Mouse (Mus musculus) embryonic stem cell, embryonic (primary cell): ENCODE measurements around the gene Ltc4s.

Experiments
- CTCF ChIA-PET, 4 experiments: fragments of 300-600 bp in 2 of 4; fragments of 350-600 bp in 2 of 4; sonication (Branson Sonifier 250); formaldehyde crosslinking; loops; one replicate each; lab custom pipeline; 2022; ENCODE audit warnings: inconsistent platforms in 2 of 4; lab: Charles Lee
- POLR2A ChIA-PET, 4 experiments: fragments of 300-600 bp in 2 of 4; fragments of 350-600 bp in 2 of 4; sonication (Branson Sonifier 250); formaldehyde crosslinking; loops; one replicate each; lab custom pipeline; 2022; ENCODE audit warnings: antibody characterized with exemption in 4 of 4, inconsistent platforms in 1 of 4; lab: Charles Lee

Ltc4s gene

GRCm38 (mm10) chr11:50234606-50235005, 3.8 kb downstream of the Ltc4s start:
- ChIA-PET POLR2A (interaction anchor here in 3 of 4 experiments (0.6 to 6.2 kb wide), 20 partner anchors 8 to 248 kb away, joined by 3 to 70 read pairs (median 3); partner anchors contain the start of genes Mgat4b (in 3 of the 3) and Sqstm1 (in 3 of the 3)), CTCF (interaction anchor here (0.5 to 2.2 kb wide), 23 partner anchors 10 to 353 kb away, joined by 3 to 14 read pairs (median 4); partner anchors contain the start of gene Mrnip (in 1 of the 4))

DNA sequence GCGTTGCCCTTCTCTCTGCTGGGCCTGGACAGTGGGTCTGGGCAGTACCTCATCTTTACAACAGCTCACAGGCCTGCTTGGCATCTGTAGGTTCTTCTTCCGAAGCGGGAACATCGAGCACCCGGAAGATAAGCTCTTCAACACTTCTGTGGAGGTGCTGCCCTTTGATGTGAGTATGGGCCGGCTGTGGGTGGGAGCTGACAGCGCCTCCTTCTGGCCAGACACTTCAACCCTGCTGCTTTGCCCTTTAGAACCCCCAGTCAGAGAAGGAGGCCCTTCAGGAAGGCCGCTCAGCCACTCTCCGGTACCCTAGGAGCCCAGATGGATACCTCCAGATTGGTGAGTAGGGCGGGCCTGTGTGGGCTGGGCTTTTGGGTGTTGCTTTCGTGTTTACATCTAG, 4.4 kb downstream of the Ltc4s start:
- POLR2A ChIA-PET: interaction anchor here in 3 of 4 experiments (0.8 to 6.2 kb wide), 16 partner anchors 9 to 247 kb away, joined by 3 to 70 read pairs (median 3); partner anchors contain the start of genes Mgat4b (in 3 of the 3) and Sqstm1 (in 3 of the 3)
- CTCF ChIA-PET: interaction anchor here (0.5 to 2.2 kb wide), 30 partner anchors 9 to 814 kb away, joined by 3 to 17 read pairs (median 4); partner anchors contain the start of genes Mrnip (in 1 of the 4) and Olfr1375 (in 1 of the 4)

- ChIA-PET CTCF (interaction anchor here in 1 of 4 experiments (2.3 kb wide), 1 partner anchor 71 kb away, joined by 7 read pairs; no protein-coding TSS in a partner anchor), POLR2A (interaction anchor here in 1 of 4 experiments (1.1 to 16.5 kb wide), 4 partner anchors 8 to 144 kb away, joined by 5 to 436 read pairs (median 21); partner anchors contain the start of genes Hnrnph1, Mgat4b and Sqstm1)
These were observed 5.4 kb downstream of the Ltc4s start for GRCm38 (mm10) chr11:50233022-50233421.

DNA sequence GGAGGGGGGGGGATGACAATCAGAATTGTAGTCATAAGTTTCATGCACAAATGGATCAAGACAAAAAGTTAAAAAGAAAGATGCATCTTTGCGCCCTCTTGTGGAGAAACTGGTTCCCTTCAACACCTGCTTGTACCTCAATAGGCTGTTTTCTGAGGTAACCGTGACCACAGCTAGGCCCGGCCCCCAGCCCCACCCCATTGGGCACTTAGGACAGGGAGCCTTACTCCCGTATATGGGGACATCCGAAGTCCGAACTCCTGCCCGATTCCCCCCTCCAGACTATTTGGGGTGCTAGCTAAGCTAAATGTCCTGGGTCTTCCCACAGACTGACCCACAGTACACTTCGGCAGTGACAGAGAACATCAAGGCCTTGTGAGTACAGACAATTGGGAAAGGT, 7.0 kb downstream of the Ltc4s start:
- POLR2A ChIA-PET: interaction anchor here in 3 of 4 experiments (0.7 to 17.1 kb wide), 20 partner anchors 8 to 146 kb away, joined by 3 to 436 read pairs (median 6); partner anchors contain the start of genes Sqstm1 (in 3 of the 3), Mgat4b (in 2 of the 3), Hnrnph1 (in 1 of the 3) and Mrnip (in 1 of the 3)

DNA sequence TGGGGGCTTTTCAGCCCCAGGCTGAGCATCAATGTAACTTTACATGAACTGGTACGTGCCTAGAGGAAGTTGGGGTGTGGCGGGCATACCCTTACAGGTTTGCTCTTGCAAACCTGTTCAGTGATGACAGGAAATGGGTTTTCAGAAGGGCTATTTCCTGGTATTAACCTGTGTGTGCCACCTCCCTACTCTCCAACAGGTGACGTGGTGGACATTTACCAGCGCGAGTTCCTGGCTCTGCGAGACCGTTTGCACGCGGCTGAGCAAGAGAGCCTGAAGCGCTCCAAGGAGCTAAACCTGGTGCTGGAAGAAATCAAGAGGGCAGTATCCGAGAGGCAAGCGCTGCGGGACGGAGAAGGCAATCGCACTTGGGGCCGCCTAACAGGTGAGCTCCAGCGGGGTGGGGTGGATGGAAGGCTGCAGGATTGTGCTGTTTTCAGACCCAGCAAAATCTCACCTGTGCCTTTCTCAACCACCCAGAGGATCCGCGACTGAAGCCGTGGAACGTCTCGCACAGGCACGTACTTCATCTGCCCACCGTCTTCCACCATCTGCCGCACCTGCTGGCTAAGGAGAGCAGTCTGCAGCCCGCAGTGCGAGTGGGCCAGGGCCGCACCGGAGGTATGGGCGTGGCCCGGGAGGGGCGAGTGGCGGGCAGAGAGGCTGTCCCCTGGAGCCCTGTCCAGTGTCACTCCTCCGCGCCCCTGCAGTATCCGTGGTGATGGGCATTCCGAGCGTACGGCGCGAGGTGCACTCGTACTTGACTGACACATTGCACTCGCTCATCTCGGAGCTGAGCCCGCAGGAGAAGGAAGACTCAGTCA, 7.7 kb downstream of the Ltc4s start:
- CTCF ChIA-PET: interaction anchor here (0.6 to 2.8 kb wide), 26 partner anchors 10 to 292 kb away, joined by 3 to 12 read pairs (median 5); partner anchors contain the start of genes Maml1 (in 1 of the 4), Mgat4b (in 1 of the 4), Mrnip (in 1 of the 4) and Sqstm1 (in 1 of the 4)
- POLR2A ChIA-PET: interaction anchor here in 3 of 4 experiments (0.8 to 17.1 kb wide), 16 partner anchors 9 to 147 kb away, joined by 3 to 436 read pairs (median 7); partner anchors contain the start of genes Sqstm1 (in 3 of the 3), Mgat4b (in 2 of the 3), Hnrnph1 (in 1 of the 3) and Mrnip (in 1 of the 3)

More for the DNA sequence above, 7.0 kb downstream of the Ltc4s start:
- CTCF ChIA-PET: interaction anchor here (0.7 to 2.8 kb wide), 28 partner anchors 11 to 988 kb away, joined by 3 to 12 read pairs (median 5); partner anchors contain the start of genes Mgat4b (in 2 of the 4), Sqstm1 (in 2 of the 4), Maml1 (in 1 of the 4) and Mrnip (in 1 of the 4)

DNA sequence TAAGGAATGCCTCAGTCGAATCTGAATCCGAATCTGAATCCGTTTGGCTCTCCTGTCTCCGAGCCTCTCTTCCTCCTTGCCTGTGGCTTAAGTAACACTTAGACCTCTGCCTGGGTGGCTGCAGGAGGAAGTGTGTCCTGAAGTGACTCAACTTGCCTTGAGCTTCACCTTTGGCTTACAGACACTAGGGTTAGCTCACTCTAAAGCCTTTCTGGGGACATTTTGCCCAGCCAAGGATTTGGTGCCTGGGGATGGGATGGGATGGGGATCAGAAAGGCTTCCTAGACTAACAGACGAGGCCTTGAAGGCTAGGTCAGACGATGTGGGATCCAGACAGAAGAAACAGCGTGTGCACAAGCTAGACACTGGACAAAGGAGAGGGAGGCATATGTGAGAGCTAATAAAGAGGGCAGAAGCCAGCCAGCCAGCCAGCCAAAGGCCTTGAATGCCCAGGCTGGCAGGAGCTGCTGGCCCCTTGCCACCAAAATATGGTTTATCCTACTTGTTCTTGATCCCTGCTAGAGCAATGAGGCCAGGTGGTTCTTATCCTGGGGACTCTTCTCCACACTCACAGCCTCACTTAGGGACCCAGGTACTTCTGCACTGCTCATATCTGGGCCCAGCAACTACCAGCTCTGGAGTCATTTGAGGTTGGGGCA, 9.0 kb downstream of the Ltc4s start:
- ChIA-PET POLR2A (interaction anchor here in 2 of 4 experiments (0.6 to 17.1 kb wide), 17 partner anchors 8 to 188 kb away, joined by 3 to 436 read pairs (median 4); partner anchors contain the start of genes Mgat4b (in 2 of the 2) and Sqstm1 (in 2 of the 2)), CTCF (interaction anchor here in 2 of 4 experiments (0.6 to 2.8 kb wide), 2 partner anchors 15 to 98 kb away, joined by 3 to 8 read pairs; partner anchors contain the start of gene Tbc1d9b (in 1 of the 2))

- CTCF ChIA-PET: interaction anchor here in 1 of 4 experiments (0.6 kb wide), 1 partner anchor 14 kb away, joined by 3 read pairs; no protein-coding TSS in a partner anchor
- POLR2A ChIA-PET: interaction anchor here in 2 of 4 experiments (0.6 to 17.1 kb wide), 19 partner anchors 8 to 149 kb away, joined by 3 to 436 read pairs (median 4); partner anchors contain the start of genes Mgat4b (in 2 of the 2) and Sqstm1 (in 2 of the 2)
These were observed 9.6 kb downstream of the Ltc4s start for GRCm38 (mm10) chr11:50228772-50229171.

- POLR2A ChIA-PET: interaction anchor here in 3 of 4 experiments (0.7 to 17.1 kb wide), 13 partner anchors 7 to 150 kb away, joined by 3 to 436 read pairs (median 6); partner anchors contain the start of genes Mgat4b (in 3 of the 3), Sqstm1 (in 3 of the 3) and Maml1 (in 1 of the 3)
These were observed 10.7 kb downstream of the Ltc4s start for GRCm38 (mm10) chr11:50227736-50228135.

GRCm38 (mm10) chr11:50227226-50227625, 11.2 kb downstream of the Ltc4s start:
- CTCF ChIA-PET: interaction anchor here in 2 of 4 experiments (1.1 to 1.9 kb wide), 2 partner anchors 10 to 53 kb away, joined by 3 to 12 read pairs; partner anchors contain the start of gene Mrnip (in 1 of the 2)
- POLR2A ChIA-PET: interaction anchor here in 3 of 4 experiments (0.7 to 17.1 kb wide), 20 partner anchors 8 to 144 kb away, joined by 3 to 436 read pairs (median 6); partner anchors contain the start of genes Mgat4b (in 3 of the 3), Sqstm1 (in 3 of the 3) and Maml1 (in 2 of the 3)

More at GRCm38 (mm10) chr11:50227736-50228135, 10.7 kb downstream of the Ltc4s start:
- CTCF ChIA-PET: interaction anchor here in 2 of 4 experiments (1.1 to 1.9 kb wide), 2 partner anchors 11 to 53 kb away, joined by 3 to 12 read pairs; partner anchors contain the start of gene Mrnip (in 1 of the 2)

GRCm38 (mm10) chr11:50226406-50226805, 12.0 kb downstream of the Ltc4s start:
- ChIA-PET POLR2A (interaction anchor here in 3 of 4 experiments (0.5 to 17.1 kb wide), 36 partner anchors 8 to 241 kb away, joined by 3 to 436 read pairs (median 4); partner anchors contain the start of genes Maml1 (in 3 of the 3), Mgat4b (in 3 of the 3), Sqstm1 (in 3 of the 3) and Mrnip (in 2 of the 3)), CTCF (interaction anchor here (0.6 to 2.0 kb wide), 7 partner anchors 10 to 271 kb away, joined by 3 to 12 read pairs (median 4); no protein-coding TSS in a partner anchor)

GRCm38 (mm10) chr11:50225611-50226378, 12.6 kb downstream of the Ltc4s start:
- POLR2A ChIA-PET: interaction anchor here (0.5 to 19.1 kb wide), 57 partner anchors 8 to 240 kb away, joined by 3 to 742 read pairs (median 5); partner anchors contain the start of genes Maml1 (in 3 of the 4), Mgat4b (in 3 of the 4), Sqstm1 (in 3 of the 4) and Canx (in 2 of the 4)
- CTCF ChIA-PET: interaction anchor here (0.6 to 3.1 kb wide), 17 partner anchors 8 to 270 kb away, joined by 3 to 14 read pairs (median 5); partner anchors contain the start of genes Mgat4b (in 2 of the 4), Sqstm1 (in 2 of the 4) and Tbc1d9b (in 1 of the 4)

- POLR2A ChIA-PET: interaction anchor here (0.6 to 19.1 kb wide), 53 partner anchors 8 to 546 kb away, joined by 3 to 742 read pairs (median 5); partner anchors contain the start of genes Mgat4b (in 3 of the 4), Sqstm1 (in 3 of the 4), Canx (in 1 of the 4) and Hnrnph1 (in 1 of the 4)
- CTCF ChIA-PET: interaction anchor here (0.6 to 3.1 kb wide), 16 partner anchors 9 to 1223 kb away, joined by 3 to 14 read pairs (median 5); partner anchors contain the start of genes Mgat4b (in 2 of the 4), Sqstm1 (in 2 of the 4) and Tbc1d9b (in 1 of the 4)
These were observed 13.5 kb downstream of the Ltc4s start for GRCm38 (mm10) chr11:50224671-50225530.

DNA sequence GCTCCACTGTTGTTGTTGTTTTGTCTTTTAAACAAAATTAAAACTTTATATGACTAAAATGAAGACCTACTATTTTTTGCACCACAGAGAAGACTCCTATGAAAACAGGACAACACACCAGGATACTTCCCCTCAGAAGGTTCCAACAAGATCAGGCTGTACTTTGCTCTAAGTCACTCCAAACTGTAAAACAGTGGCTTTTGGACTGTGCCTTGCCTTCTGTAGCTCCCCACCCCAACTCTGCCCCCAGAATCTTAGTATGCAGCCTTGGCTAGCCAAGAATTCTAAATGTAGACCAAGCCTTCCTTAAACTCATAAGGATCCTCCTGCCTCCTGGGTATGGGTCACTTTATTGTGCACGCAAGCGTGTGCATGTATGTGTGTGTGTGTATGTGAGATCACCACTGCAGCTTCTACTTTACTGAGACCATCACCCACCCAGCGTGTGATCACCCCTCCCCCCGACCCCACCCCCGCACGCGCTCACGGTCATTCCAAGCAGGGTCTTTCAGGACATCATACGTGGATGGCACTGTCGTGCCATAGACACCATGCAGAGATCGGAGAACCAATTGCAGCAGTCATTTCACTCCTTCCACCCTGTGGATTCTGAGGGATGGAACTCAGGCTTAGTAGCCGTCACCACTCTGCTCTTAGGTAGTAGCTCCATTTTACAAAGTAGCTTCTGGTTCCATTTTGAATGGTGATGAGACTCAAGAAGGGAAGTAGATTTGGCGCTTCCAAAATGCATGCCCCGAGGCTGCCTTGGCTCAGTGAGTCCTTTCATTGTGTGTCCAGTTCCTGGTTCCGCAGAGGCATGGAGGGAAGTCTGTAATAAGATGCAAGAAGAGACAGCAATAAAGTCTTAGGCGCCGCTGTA, 14.4 kb downstream of the Ltc4s start:
- CTCF ChIA-PET: interaction anchor here in 3 of 4 experiments (0.6 to 3.1 kb wide), 12 partner anchors 8 to 1222 kb away, joined by 3 to 14 read pairs (median 6); partner anchors contain the start of genes Mgat4b (in 1 of the 3), Sqstm1 (in 1 of the 3) and Tbc1d9b (in 1 of the 3)
- POLR2A ChIA-PET: interaction anchor here in 3 of 4 experiments (0.6 to 19.1 kb wide), 48 partner anchors 7 to 545 kb away, joined by 3 to 742 read pairs (median 5); partner anchors contain the start of genes Mgat4b (in 3 of the 3), Sqstm1 (in 3 of the 3), Canx (in 2 of the 3) and Hnrnph1 (in 1 of the 3)
